Mouse (Mus musculus) heart, adult 11 months (tissue): Measurements from ENCODE around the gene Por.

Source experiments
- DNase-seq: peaks from one replicate; pipeline ENCODE4 v3.0.0; 2022

Gene Por

DNA sequence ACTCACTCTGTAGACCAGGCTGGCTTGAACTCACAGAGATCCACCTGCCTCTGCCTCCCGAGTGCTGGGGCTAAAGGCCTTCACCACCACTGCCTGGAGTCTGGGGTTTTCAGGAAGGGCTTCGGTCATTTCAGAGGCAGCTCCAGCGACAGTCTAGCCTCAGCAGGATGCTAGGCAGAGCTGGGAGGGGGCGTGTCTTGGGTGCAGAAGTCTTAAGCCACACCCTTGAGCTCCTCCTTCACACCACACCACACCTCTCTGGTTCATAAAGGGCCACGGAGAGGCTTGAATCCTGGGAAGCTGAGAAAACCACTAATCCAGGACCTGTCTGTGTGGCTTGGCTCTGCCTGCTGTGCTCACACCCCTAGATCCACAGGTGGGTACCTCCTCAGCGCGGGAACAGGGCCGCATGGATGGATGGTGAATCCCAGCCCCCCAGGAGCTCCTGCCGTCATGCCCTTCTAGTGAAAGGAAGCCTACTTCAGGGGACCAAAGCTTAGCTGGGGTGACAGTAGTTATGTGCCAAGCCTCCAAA, at the start of gene Por:
TSS of gene Por (plus strand) at position 293 of the 535 bp plus-strand sequence.
- peak; percentile 93 for DNase-seq

DNA sequence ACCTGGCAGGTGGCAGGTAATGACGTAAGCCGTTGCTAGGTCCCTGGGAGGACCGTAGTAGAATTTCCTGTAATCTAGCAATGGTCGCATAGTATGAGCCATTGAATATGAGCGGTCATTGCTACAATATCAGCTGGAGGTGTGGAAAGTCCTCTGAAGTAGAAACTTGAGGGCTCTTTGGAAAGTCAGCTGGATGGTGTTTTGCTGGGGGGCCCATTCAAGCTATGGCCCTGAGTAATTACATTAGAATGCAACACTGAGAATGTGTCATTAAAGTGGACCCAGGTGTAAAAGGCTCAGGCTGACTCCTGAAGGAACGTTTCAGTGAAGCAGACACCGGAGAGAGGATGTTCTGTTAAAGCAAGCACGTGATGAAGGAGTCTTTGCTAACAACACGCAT, 49.3 kb upstream of the Por start:
- peak; percentile 73 for DNase-seq

DNA sequence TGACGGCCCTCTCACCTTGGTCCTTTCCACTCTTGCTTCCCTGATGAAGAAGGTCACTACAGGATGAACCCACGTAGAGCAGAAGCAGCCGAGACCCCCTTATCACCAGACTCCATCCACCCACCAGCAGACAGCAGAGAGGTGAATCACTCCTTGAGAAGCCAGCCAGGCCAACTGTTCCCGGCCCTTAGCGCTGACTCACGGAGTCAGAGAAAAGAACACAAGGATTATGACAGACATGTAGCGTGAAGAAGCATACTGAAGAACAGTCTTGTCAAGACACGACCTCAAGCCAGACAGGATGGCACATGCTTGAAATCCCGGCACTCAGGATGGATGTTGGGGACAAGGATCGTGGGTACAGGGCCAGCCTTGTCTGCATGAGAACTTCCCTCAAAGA, 48.1 kb upstream of the Por start:
- DNase-seq, result peak; percentile 88

DNA sequence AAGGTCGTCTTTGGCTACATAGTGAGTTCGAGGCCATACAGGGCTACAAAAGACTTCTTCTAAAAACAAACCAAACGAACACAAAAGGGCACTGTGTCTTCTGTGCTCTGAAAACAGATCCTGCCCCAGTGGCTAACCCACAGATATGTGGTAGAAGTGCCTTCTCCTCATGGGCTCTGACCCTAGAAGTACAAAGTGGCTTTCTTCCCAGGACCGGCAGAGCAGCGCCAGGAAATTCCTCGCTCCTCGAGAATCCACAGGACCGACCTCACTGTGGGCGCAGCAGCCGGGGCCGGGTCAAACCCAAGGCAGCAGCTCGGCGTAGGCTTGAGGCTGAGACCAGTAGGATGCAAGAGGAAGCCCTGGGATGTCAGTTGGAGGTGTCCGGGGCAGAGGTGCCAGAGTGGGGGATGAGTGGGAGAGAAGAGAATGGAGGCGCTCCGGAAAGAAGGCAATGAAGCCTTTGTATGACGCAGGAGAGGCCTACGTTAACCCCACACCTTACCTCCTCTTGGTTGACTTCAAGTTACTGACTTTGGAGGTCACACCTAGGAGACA, 46.7 kb upstream of the Por start:
- DNase-seq, result peak; percentile 90

DNA sequence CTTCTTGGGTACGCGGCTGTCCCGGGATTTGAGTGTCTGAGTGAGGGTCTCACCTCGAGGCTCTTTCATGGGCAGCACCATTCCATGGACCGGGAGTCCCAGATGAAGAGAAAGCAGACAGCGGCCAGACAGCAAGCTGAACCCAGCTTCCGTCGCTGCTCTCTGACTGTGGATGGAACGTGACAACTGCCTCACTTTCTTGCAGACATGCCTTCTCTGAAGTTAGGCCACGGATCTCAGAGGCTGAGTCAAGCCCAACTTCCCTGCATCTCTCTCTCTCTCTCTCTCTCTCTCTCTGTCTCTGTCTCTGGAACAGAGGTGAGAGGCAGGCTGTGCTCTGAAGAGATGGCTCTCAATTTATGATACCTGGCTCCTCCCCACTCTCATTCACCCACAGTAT, 40.9 kb upstream of the Por start:
- no peak for DNase-seq

DNA sequence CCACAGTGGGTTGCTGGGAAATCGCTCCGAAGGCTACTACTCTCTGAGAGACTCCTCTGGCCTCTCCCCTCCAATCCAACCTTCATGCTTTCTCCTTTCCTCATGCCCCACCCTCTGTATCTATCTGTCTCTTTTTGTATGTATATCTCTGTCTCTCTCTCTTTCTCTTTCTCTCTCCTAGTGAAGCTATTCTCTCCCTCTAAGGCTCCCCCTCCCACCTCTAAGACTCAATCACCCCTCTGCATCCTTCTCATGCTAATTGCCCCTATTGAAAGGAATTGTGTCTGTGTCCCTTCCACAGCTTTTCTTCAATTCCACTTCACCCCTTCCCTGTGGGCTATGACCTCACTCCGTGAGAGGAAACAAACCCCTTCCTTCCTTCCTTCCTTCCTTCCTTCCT, 40.4 kb upstream of the Por start:
- DNase-seq, result no peak

DNA sequence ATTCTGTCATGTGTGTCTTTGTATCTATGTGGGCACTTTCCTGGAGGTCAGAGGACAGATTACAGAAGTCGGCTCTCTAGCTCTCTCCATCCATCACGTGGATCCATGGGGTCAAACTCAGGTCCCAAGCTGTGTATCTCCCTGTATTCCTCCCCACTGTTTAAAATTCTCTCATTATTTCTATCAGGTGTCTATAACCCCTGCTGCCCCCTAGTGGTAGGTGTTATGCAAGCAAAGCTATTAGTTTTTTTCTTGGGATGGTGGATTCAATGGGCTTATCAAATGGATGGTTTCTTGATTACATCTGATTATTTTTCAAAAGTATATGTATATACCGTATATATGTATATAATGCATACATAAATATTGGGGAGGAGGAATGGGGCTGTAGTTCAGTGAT, 39.2 kb upstream of the Por start:
- DNase-seq, result no peak

DNA sequence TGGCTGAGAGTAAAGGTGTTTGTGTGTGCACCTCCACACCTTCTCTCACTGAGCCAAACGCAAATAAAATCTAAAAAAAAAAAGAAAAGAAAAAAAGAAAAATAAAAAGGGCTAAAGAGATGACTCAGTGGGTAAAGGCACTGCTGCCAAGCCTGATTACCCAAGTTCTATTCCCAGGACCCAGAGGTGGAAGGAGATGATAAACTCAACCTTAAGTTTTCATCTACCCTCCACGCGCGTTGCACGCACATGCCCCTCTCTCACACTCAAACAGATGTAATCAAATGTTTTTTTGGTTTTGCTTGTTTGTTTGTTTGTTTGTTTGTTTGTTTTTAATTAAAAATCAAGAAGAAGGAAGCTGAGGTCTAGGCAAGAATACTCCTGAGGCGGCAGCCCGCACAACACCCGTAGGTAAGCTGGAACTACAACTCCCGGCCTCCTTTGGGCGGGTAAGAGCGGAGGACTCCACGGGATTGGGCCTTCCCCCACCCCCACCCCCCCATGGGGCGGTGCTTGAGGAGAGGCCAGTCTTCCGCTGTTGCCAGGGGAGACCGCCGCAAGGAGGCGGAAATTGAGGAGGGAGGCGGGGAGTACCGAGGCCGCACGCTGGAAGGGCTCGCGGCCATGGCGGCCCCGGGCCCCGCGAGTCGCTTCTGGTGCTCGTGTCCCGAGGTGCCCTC, 37.6 kb upstream of the Por start, which contains the start of gene Rhbdd2:
TSS of gene Rhbdd2 (plus strand) at position 502 of the 680 bp plus-strand sequence.
- DNase-seq, result peak; percentile 100

DNA sequence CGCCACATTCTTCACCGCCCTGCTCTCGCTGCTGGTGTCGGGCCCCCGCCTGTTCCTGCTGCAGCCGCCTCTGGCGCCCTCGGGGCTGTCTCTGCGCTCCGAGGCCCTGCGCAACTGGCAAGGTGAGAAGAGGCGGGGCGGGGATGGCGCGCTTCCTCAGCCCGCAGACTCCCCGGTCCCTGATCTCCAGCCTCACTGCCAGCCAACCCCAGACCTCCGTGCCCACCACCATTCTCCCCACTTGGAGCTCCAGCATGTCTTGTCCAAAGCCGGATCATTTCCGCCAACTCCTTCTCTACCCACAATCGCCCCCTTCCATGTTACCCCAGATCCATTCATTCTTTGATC, 37.1 kb upstream of the Por start:
- no peak for DNase-seq

DNA sequence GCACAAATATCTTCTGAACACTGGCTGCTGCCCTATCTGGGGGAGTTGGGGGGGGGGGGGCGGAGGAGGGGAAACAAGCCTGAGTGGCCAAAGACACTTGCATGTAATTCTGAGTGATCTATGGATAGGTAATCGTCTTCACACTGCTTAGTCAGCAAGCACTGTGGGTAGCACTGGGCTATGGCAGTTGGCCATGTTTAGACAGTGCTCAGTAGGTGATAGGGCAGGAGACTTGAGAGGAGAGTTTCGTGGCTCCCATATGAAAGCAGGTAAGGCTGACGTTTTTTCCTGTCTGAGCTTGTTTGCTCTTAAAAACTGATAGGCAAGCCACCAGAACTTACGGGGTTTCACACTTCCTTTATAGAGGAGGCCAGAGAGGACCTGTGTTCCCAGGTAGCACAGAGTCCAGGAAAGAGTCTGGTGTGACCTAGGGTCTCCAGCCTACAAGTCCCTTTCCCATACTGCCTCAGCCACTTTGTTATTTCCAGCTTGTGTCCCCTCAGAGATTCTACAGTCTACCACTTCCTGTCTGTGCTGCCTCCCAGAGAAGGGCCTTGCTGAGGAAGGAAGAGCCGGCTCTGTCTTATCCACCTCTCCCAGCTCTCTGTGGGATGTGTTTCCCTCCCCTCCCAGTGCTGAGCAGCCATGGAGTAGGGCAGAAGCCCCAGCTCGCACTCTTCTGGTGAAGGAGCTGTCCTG, 29.9 kb upstream of the Por start:
- DNase-seq, result no peak

DNA sequence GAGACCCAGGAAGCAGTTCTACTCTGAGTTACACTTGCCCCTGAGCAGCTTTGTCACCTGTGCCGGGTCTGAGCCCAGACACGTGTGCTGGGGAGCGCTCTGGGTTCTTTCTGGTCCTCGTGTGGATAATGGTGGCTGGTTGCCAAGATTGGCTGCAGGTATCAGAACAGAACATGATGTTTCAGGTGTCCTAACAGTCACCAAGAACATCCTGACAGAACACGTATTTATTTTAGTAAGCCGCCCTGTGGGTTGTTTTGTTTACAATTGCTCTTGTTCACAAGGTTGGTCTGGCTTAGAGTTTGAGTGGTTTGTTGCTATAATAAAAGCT, 29.4 kb upstream of the Por start:
- DNase-seq, result peak; percentile 85

DNA sequence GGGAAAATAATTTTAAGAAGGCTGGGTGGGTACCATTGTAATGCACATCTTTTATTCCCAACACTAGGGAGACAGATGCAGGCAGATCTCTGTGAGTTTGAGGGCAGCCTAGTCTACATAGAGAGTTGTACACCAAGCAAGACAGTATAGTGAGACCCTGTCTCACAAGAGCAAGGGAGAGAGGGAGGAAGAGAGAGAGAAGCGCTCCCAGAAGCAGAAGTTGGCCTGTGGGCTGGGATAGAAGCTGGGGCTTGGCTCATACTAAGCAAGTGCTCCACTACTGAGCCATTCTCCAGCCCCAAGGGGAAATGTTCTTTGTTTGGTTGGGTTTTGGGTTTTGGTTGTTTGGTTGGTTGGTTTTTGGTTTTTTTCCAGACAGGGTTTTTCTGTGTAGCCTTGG, 28.8 kb upstream of the Por start:
- peak; percentile 56 for DNase-seq

DNA sequence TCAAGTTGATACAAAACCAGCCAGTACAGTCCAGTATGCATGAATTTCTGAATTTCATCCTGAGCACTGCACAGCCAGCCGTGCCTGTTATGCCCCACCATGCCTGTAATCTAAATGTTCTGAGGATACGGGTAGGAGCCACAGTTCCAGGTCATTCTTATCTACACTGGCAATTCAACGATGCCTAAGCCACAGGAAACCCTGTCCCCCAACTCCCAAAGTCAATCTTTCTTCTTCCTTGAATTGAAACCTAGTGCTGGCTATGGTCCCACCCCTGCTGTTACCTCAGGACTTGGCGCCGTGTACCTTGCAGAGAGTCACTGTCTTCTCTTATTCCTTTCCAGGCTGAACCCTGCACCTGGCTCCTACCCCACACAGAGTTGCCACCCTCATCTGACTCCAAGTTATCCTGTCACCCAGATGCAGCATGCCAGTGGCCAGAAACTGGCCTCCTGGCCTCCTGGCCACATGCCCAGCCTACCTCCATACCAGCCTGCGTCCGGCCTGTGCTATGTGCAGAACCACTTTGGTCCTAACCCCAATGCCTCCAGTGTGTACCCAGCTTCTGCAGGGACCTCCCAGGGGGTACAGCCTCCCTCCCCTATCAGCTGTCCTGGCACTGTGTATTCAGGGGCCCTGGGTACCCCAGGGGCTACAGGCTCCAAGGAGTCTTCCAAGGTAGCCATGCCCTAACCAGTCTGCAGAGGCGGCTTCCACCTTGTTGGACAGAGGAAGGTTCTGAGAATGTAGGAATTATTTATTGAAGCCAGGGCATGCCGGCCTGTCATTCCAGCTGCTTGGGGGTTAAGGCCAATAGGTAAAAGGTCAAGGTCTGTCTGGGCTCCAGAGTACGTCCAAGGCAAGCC, 26.9 kb upstream of the Por start:
- peak; percentile 86 for DNase-seq

DNA sequence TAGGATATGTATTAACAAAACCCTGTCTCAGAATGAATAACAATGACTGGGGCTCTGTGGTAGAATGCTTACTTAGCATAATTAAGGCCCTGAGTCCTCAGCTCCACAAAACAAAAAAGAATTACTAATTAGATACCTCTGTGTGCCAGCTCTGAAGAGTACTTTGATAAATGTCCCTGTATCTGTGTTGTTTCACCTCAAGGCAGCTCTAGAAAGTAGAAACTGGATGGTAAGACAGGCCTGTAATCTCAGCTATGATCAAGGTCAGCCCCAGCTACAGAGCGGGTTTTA, 26.3 kb upstream of the Por start:
- DNase-seq, result no peak

DNA sequence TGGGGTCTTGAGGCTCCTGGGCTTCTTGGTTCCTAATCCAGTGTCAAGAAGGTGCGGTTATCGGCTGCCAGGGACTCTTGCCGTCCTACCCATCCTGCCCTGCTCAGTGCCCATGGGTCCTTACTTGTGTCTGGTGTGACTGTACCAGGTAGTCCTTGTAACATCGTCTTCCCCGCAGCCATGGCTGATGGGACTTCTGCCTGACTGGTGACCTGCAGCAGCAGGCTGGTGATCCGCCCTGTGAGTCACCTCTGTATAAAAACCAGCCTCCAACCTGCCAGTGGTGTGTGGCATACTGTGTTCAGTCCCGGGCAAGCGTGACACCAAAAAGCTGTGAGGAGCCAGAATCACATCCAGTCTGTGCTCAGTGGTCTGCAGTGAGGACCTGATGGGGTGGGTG, 26.0 kb upstream of the Por start:
- peak; percentile 80 for DNase-seq

DNA sequence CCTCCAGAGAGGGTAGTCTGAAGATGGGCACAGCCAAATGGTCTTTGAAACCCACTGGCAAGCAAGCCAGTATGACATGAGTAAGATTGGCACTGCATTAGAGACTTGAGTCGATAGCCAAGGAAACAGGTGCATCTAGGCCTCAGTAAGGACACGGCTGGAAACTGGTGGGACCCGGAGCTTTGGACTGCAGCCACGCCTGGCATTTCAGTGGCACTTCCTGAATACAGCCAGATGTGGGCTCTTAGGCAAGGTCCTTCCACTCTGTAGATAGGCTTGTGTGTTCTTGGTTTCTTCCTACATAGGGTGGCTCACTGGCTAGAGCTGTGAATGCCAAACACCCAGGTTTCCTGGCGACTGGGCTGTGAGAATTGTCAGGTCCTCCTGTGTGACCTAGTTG, 24.5 kb upstream of the Por start:
- no peak for DNase-seq

DNA sequence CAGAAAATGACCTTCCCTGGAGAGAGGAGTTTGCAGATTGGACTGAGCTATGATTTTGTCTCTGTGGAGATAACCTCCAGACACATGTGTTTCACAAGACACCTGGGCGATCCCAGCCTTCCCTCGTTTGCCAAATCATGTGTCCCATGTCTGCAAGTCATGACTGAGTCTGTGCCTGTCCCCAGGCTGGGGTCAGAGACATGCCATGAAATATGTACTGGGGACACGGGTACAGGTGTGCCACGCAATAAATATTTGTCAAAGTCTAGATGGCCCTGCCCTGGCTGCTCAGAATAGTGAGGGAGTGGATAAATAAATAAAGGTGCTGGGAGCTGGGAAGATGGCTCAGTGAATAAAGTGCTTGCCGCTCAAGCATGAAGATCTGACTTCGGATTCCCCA, 23.8 kb upstream of the Por start:
- DNase-seq, result no peak

DNA sequence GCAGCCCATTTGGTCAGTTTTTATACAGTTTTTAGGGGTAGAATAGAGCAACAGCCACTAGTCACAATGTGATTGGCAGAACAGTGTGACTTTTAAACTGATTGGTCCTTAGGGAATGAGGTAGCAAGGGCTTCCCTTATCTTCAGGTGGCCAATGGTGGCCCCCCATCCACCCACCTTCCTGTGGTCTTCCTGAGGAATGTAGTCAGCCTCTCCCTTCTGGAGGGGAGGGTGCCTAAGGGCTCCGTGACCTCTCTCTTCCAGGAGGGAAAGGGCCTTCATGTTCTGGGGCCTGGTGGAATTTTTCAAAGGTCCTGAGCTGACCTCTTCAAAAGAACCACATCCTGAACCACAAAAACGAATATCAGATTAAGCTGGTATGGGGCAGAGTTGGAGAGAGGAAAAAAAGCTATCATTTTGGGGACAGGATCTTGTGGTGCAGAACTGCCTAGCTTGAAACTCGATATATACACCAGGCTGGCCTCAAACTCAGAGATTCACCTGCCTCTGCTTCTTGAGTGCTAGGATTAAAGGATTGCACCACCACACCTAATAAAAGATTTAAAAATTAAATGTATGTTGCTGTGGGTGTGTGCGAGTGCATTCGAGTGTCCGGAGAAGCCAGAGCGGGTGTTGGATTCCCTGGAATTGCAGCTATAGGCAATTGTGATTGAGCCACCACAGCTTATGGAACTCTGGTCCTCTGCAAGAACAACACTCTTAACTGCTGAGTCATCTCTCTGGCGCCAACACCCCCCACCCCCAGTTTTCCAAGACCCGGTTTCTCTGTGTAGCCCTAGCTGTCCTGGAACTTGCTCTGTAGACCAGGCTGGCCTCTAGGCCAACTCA, 21.1 kb upstream of the Por start:
- DNase-seq, result no peak

DNA sequence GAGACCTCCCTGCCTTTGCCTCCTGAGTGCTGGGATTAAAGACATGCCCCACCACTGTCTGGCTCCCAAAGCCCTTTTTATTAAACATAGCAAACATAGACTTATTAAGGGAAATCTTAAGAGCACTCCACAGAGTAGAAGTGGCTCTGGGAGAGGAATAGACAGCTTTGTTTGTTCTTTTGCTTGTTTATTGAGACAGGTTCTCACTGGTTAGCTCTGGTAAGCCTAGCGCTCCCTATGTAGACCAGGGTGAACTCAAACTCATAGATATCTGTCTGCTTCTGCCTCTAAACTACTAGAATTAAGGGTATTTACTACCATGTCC, 20.6 kb upstream of the Por start:
- no peak for DNase-seq

DNA sequence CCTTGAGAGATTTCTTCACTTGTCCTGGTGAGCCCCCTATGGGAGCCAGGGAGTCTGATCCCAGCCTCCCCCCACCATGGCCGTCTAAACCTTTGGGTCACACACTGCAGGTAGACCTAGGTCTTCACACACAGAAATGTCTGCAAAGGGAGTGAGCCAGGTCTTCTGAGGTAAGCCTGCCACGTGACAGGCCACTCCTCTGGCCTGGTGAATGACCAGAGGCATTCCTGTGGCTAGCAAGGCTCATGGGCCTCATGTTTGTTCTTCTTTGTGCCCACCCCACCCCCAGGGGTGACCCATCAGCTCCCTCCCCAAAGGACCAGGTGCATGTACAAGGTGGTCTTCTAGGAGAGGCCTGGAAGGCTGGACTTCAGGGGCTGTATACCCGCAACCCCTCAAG, 18.3 kb upstream of the Por start:
- DNase-seq, result no peak

DNA sequence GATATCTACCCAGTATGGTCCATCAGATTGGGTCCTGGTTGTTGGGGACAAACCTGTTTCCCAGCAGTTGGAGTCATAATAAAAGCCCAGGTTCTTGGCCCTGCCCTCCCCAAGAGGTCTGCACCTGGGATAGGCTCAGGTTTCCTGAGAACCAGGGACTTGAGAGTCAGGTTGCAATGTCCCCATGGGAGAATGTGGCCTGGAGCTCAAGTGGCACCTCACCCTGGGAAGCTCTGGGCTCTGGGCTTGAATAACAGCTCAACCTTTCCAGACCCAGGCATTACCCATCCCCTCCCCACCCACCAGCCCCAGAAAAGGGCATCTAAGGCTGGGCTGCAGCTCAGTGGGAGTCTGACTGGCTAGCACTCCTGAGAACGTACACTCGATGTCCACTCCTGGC, 16.6 kb upstream of the Por start:
- DNase-seq, result no peak

DNA sequence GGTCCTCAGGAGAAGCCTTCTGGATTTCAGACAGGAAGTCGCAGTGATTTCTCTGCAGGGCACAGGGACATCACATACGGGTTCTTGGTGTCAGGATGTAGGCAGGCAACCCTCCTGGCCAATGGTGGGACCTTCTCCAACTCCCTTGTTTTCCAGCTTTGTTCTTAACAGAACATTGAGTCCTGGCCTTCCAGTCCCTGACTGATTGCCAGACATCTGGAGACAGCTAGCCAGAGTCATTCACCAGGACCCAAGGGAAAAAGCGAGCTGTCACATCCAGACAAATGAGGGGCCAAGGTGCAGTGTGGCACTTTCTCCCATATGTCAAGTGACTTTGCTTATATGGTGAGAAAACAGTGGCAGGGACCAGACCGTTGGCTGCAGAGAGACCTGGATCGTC, 13.8 kb upstream of the Por start:
- peak; percentile 94 for DNase-seq

DNA sequence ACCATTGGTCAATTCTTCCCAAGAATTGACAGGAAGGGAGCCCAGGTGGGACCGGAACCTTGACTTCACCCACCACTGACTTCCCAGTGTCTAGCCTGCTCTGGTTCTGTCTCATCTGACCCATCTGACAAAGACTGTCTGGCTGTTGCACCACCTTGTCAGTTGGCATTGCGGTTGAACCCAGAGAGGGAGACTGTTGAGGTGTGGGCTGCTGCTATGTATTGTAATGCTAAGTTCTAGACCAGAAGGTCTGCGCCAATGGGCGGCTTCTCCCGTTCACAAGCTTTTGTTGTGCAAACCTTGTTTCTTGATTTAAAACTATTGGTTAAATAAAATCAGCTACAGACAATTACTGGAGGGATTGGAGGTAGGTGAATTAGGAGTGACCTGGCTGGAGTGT, 12.7 kb upstream of the Por start:
- DNase-seq, result no peak
